Mouse (Mus musculus) left cerebral cortex, postnatal 10 days (tissue): ENCODE results near the gene Uevld. TPM values are rescaled to one million over a fixed set of nuclear protein-coding genes. Genes with fewer than 3 reads are reported as not detected.
"Not testable (repeated sequence)": the region's sequence is repeated elsewhere in the genome, so short reads cannot be mapped to it uniquely, and the experiment has no call there.

ENCODE experiments used
- DNase-seq, 2 experiments: peaks; one replicate each; pipeline ENCODE4 v3.0.0; 2021 to 2022; ENCODE audit warnings: low spot score in 2 of 2, mixed read lengths in 1 of 2; ENCODE audit errors: extremely low spot score in 1 of 2
- intact Hi-C: fragments of 180-260 bp; cut with DNase I; formaldehyde crosslinking; loops from one replicate; pipeline ENCODE4 v1.15.1; 2025
- total RNA-seq, 2 experiments: library from RNA; stranded (reverse); gene quantifications; 2 replicates each; pipeline ENCODE4 v1.2.3; 2021

The Uevld gene
- total RNA-seq, 2 experiments from 2014 or later: 10.8 to 11.7 TPM

DNA sequence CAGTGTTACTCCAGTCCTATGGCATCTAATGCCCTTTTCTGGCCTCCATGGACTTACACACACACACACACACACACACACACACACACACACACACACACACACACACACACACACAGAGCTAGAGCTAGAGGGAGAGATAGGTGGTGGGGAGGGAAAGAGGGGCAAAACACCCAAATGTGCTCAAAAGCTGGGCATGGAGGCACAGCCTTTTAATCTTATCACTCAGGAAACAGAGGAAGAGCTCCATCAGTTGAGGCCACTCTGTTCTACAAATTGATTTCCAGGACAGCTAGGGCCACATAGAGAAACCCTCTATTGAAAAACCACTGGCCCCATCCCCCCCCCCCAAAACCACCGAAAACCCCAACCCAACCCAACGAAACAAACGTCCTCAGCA is 75.0 kb downstream of the Uevld start:
- intact Hi-C loops: no loop called here
- DNase-seq: no peak

GRCm38 (mm10) chr7:46881941-46882340 is 76.4 kb downstream of the Uevld start:
- intact Hi-C loops, DNase-seq: not testable (repeated sequence)

- intact Hi-C loops: no loop called here
- no peak for DNase-seq
These were observed 77.3 kb downstream of the Uevld start for GRCm38 (mm10) chr7:46880992-46881391.

- intact Hi-C loops: no loop called here
- DNase-seq: peak in 1 of 2 experiments; percentile 47
These were observed 78.5 kb downstream of the Uevld start for GRCm38 (mm10) chr7:46879851-46880250.

DNA sequence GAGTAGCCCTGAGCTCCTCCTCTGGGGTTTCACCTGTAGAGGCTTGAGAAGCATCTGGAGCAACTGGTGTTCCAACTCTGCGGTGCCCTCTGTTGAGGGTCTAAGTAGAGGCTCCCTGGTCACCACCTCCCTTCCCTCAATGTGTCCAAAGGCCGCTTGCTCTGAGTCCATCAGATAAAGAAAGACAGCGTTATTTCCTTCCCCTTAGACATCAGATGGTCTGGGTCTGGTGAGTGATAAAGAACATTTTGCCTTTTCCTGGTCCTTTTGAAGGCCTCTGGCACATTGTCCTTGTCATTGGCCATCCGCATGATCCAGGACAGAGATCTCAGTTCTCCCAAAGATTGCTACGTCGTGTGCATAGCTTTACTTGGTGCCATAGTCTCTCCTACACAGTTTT is 81.1 kb downstream of the Uevld start:
- DNase-seq: no peak
- intact Hi-C loops: no loop called here

DNA sequence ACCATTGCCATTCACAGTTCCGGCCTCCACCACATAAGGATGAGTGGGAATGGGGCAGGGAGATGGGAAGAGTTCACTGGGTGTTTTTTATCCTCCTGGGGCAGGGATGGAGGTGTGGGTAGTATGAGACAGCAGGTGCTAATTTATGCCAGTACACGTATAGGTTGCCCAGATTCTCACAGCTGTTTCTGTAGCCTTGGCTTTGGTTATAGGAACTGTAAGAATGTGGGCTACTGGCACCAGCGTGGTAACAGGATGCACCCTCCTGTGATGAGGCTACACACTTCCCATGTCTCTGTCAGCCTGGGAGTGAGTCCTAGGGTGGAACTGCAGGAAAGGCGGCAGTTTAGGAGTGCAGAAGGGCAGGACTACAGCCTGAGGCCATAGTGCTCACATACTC is 81.5 kb downstream of the Uevld start:
- intact Hi-C loops: no loop called here
- DNase-seq: no peak

Other genes starting within 250 kb of the Uevld start
- 1 to 10 TPM; 9.3 to 9.5 TPM for gene Saal1, start 247.8 kb downstream of the Uevld start, total RNA-seq
- gene Saa3, start 242.8 kb downstream of the Uevld start, total RNA-seq: not detected
- gene Saa4, start 225.9 kb downstream of the Uevld start, total RNA-seq: not detected
- gene Saa1, start 215.5 kb downstream of the Uevld start, total RNA-seq: not detected
- gene Saa2, start 206.7 kb downstream of the Uevld start, total RNA-seq: not detected
- gene Hps5, start 162.5 kb downstream of the Uevld start, total RNA-seq: 10 to 100 TPM; 13.8 to 14.7 TPM
- gene Gtf2h1, start 162.4 kb downstream of the Uevld start, total RNA-seq: 10 to 100 TPM; 38.4 to 40.8 TPM
- 100 to 1,000 TPM; 495 to 502 TPM for gene Ldha, start 117.1 kb downstream of the Uevld start, total RNA-seq
- not detected for gene Ldhc, start 97.3 kb downstream of the Uevld start, total RNA-seq
- gene Tsg101, start 38.6 kb downstream of the Uevld start, total RNA-seq: 10 to 100 TPM; 91.5 to 94.0 TPM
- not detected for gene Gm9999, start 25.1 kb upstream of the Uevld start, total RNA-seq
- 1 to 10 TPM; 8.9 to 9.5 TPM for gene Spty2d1, start 49.9 kb upstream of the Uevld start, total RNA-seq
- 10 to 100 TPM; 14.4 to 16.8 TPM for gene Tmem86a, start 92.1 kb upstream of the Uevld start, total RNA-seq
- gene Ptpn5, start 175.2 kb upstream of the Uevld start, total RNA-seq: 100 to 1,000 TPM; 118 TPM
- gene Mrgpra6, start 246.4 kb upstream of the Uevld start, total RNA-seq: not detected